8 mouse cellular contexts compared by ENCODE assay signal in the genomic region with DNA sequence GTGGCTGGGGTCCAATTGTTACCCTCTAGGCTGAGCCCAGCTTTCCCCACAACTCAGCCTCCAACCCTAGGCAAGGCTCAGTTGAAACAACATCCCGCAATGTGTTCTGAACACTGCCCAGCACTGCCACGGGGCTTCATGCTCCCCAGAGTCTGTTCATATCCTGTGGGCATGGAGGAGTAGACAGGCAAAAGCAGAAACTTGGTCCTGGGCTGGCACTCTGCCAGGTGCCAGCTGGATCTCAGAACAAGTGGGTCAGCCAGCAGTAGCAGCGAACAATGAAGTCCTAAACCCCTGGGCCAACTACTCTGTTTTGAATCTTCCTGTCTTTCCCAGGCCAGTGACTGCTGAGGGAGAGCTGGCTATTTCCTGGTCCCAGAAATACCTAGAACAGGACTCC. TPM values are rescaled to one million over a fixed set of nuclear protein-coding genes. Genes with fewer than 3 reads are reported as not detected.
DNase-seq lines count a peak whose midpoint lies in the region; ATAC-seq lines count a peak whose summit lies in the region.

No protein-coding gene starts in this region.

- DNase-seq in adrenal gland, postnatal 10 days = peak; percentile 59
- no peak for DNase-seq in adrenal gland, adult 8-10 months
- peak; percentile 52 to 54 for DNase-seq in layer of hippocampus, postnatal 14 days (ENCODE audit: low spot score in 2 of 2)
- DNase-seq in c-Kit-positive CD71-positive TER-119-positive erythroid progenitor cells, embryonic 14.5 days (ENCODE audit: low spot score) = no peak

- H3K4me3 ChIP-seq in midbrain, embryonic 12.5 days = no peak overlapping the region
- no peak overlapping the region for H3K4me3 ChIP-seq in midbrain, embryonic 15.5 days
- no peak overlapping the region for H3K4me3 ChIP-seq in heart, embryonic 12.5 days

- 0 out of 2 replicates have a peak overlapping the region, but pooled peaks have one; percentile 7 for H3K27ac ChIP-seq in midbrain, embryonic 12.5 days (replicated peaks)
- H3K27ac ChIP-seq in midbrain, embryonic 15.5 days = no peak overlapping the region
- H3K27ac ChIP-seq in heart, embryonic 12.5 days (ENCODE audit: poor library complexity, severe bottlenecking) = peak overlapping the region; percentile 47

- H3K27me3 ChIP-seq in midbrain, embryonic 12.5 days = no peaks in the 10 kb centered on the region
- H3K27me3 ChIP-seq in midbrain, embryonic 15.5 days (replicated peaks) = no peaks in the 10 kb centered on the region
- H3K27me3 ChIP-seq in heart, embryonic 12.5 days (replicated peaks) = no peaks in the 10 kb centered on the region

- no peak for ATAC-seq in midbrain, embryonic 12.5 days (ENCODE audit: low FRiP score, low read depth)
- no peak for ATAC-seq in midbrain, embryonic 15.5 days (replicated peaks)
- ATAC-seq in heart, embryonic 12.5 days (ENCODE audit: insufficient number of reproducible peaks, low FRiP score) = no peak
- ATAC-seq in erythroid progenitor cell, adult 5-6 weeks (replicated peaks; ENCODE audit: low FRiP score, poor library complexity, severe bottlenecking) = no peak

- no peaks in the 10 kb centered on the region for H3K4me1 ChIP-seq in midbrain, embryonic 12.5 days
- H3K4me1 ChIP-seq in midbrain, embryonic 15.5 days = no peaks in the 10 kb centered on the region
- H3K4me1 ChIP-seq in heart, embryonic 12.5 days (replicated peaks) = peaks cover 14% of the 10 kb centered on the region; the same call in 1 of the 2 replicates

- H3K9me3 ChIP-seq in midbrain, embryonic 12.5 days = no peaks in the 10 kb centered on the region
- H3K9me3 ChIP-seq in midbrain, embryonic 15.5 days = no peaks in the 10 kb centered on the region
- H3K9me3 ChIP-seq in heart, embryonic 12.5 days (replicated peaks) = no peaks in the 10 kb centered on the region

- peaks cover 66% of the 10 kb centered on the region for H3K36me3 ChIP-seq in midbrain, embryonic 12.5 days
- H3K36me3 ChIP-seq in midbrain, embryonic 15.5 days (replicated peaks) = peaks cover 22% of the 10 kb centered on the region
- H3K36me3 ChIP-seq in heart, embryonic 12.5 days = peaks cover 56% of the 10 kb centered on the region

- H3K4me2 ChIP-seq in midbrain, embryonic 12.5 days (replicated peaks) = no peak overlapping the region
- H3K4me2 ChIP-seq in midbrain, embryonic 15.5 days = no peak overlapping the region
- H3K4me2 ChIP-seq in heart, embryonic 12.5 days = no peak overlapping the region

- 81% methylated on average over 3 of the region's 3 CpGs for WGBS in midbrain, embryonic 12.5 days
- 59% methylated on average over 3 of the region's 3 CpGs for WGBS in midbrain, embryonic 15.5 days
- 71% methylated on average over 3 of the region's 3 CpGs for WGBS in heart, embryonic 12.5 days

- H3K9ac ChIP-seq in midbrain, embryonic 12.5 days (replicated peaks) = no peak overlapping the region
- no peak overlapping the region for H3K9ac ChIP-seq in midbrain, embryonic 15.5 days
- no peak overlapping the region for H3K9ac ChIP-seq in heart, embryonic 12.5 days

RNA-seq across cellular contexts. Expression of gene Arhgap27, which starts 8.6 kb away (rescaled TPM):
- total RNA-seq in adrenal gland, postnatal 10 days (2021) = 10 to 100 TPM; 23.1 to 24.5 TPM
- total RNA-seq in adrenal gland, adult 8-10 months (2022) = 10 to 100 TPM; 11.9 to 22.2 (median 15.9) TPM
- 4.3 and 4.4 TPM in 2 replicates for polyA plus RNA-seq in midbrain, embryonic 12.5 days (2016; fragmentation: Nextera tagmentation; extraction: Ambion mirVana)
- 3.9 and 4.6 TPM in 2 replicates for polyA plus RNA-seq in midbrain, embryonic 15.5 days (2015; fragmentation: Nextera tagmentation; extraction: Ambion mirVana)
- polyA plus RNA-seq in heart, embryonic 12.5 days (2016; fragmentation: Nextera tagmentation; extraction: Ambion mirVana) = 6.7 and 8.9 TPM in 2 replicates
- 10 to 100 TPM in 1 of 2 experiments, 1 to 10 TPM in 1; 9.8 to 10.1 TPM for total RNA-seq in layer of hippocampus, postnatal 14 days (2021)
- 2.1 and 7.6 TPM in 2 replicates for total RNA-seq in erythroid progenitor cell, adult 5-6 weeks (2015; ENCODE audit: low replicate concordance)
- total RNA-seq in erythroid progenitor cell, adult 5-6 weeks (2017; ENCODE audit: low replicate concordance) = 3.0 and 4.8 TPM in 2 replicates

RNA-seq across cellular contexts. Expression of gene Plekhm1, which starts 40.4 kb away (rescaled TPM):
- 10 to 100 TPM; 14.4 to 17.4 TPM for total RNA-seq in adrenal gland, postnatal 10 days (2021)
- 10 to 100 TPM; 21.9 to 27.6 (median 26.0) TPM for total RNA-seq in adrenal gland, adult 8-10 months (2022)
- 12.1 and 12.7 TPM in 2 replicates for polyA plus RNA-seq in midbrain, embryonic 12.5 days (2016; fragmentation: Nextera tagmentation; extraction: Ambion mirVana)
- 9.5 and 10.8 TPM in 2 replicates for polyA plus RNA-seq in midbrain, embryonic 15.5 days (2015; fragmentation: Nextera tagmentation; extraction: Ambion mirVana)
- 7.4 and 7.5 TPM in 2 replicates for polyA plus RNA-seq in heart, embryonic 12.5 days (2016; fragmentation: Nextera tagmentation; extraction: Ambion mirVana)
- total RNA-seq in layer of hippocampus, postnatal 14 days (2021) = 10 to 100 TPM; 17.0 to 17.7 TPM
- total RNA-seq in erythroid progenitor cell, adult 5-6 weeks (2015; ENCODE audit: low replicate concordance) = 15.1 and 18.0 TPM in 2 replicates
- 4.2 and 5.5 TPM in 2 replicates for total RNA-seq in erythroid progenitor cell, adult 5-6 weeks (2017; ENCODE audit: low replicate concordance)

Comparison
In these comparisons a context has a peak if more than half of its experiments do, and no peak if none do; other contexts are left out.
1. DNase-seq: peak in adrenal gland, postnatal 10 days (single experiment) and layer of hippocampus, postnatal 14 days (2 of 2); none in adrenal gland, adult 8-10 months (single experiment) and c-Kit-positive CD71-positive TER-119-positive erythroid progenitor cells, embryonic 14.5 days (single experiment).